Mouse (Mus musculus): ENCODE measurements around the gene Cuedc2. TPM values are rescaled to one million over a fixed set of nuclear protein-coding genes. Genes with fewer than 3 reads are reported as not detected.

Gene Cuedc2
- 263 and 274 TPM in 2 replicates for polyA plus RNA-seq (2014; fragmentation: Nextera tagmentation; extraction: Ambion mirVana)

GRCm38 (mm10) chr19:46338331-46338936 is at the start of gene Cuedc2:
Cuedc2 (minus strand) TSS chr19:46338702.
- Histone ChIP-seq H3K36me3 (ENCODE audit: control insufficient read depth, insufficient read depth, low read length) (no peaks in the 10 kb centered on the region), H3K4me1 (ENCODE audit: control insufficient read depth, insufficient read depth, low read length) (peaks cover 7% of the 10 kb centered on the region), H3K4me3 (ENCODE audit: low read depth, low read length) (peak within 1 kb of the TSS; percentile 72), H3K27ac (ENCODE audit: low read depth, low read length) (peak within 1 kb of the TSS; percentile 39; the same call in 1 of the 2 replicates), H3K27me3 (ENCODE audit: control insufficient read depth, insufficient read depth, low read length) (no peaks in the 10 kb centered on the region), H3K9ac (ENCODE audit: low read length) (peak within 1 kb of the TSS; percentile 81), H3K9me3 (ENCODE audit: control insufficient read depth, low read length) (no peaks in the 10 kb centered on the region), H3K4me2 (ENCODE audit: low read depth) (peak within 1 kb of the TSS; percentile 79)
- under 1% methylated on average over 31 of the region's 31 CpGs for WGBS
- ATAC-seq (ENCODE audit: insufficient read depth, low FRiP score, low TSS enrichment) (peak; percentile 88), DNase-seq (ENCODE audit: low spot score) (peak; percentile 97)

GRCm38 (mm10) chr19:46382275-46382674 is 43.8 kb upstream of the Cuedc2 start:
- no peak overlapping the region for H3K4me2 ChIP-seq (ENCODE audit: low read depth)
- no peaks in the 10 kb centered on the region for H3K9me3 ChIP-seq (ENCODE audit: control insufficient read depth, low read length)
- H3K27me3 ChIP-seq (ENCODE audit: control insufficient read depth, insufficient read depth, low read length) = no peaks in the 10 kb centered on the region
- H3K4me1 ChIP-seq (ENCODE audit: control insufficient read depth, insufficient read depth, low read length) = no peaks in the 10 kb centered on the region
- DNase-seq (ENCODE audit: low spot score) (no peak), ATAC-seq (ENCODE audit: insufficient read depth, low FRiP score, low TSS enrichment) (no peak)
- peaks cover 35% of the 10 kb centered on the region for H3K36me3 ChIP-seq (ENCODE audit: control insufficient read depth, insufficient read depth, low read length)
- 89% methylated on average over 9 of the region's 9 CpGs for WGBS
- no peak overlapping the region for H3K9ac ChIP-seq (ENCODE audit: low read length)
- H3K4me3 ChIP-seq (ENCODE audit: low read depth, low read length) = no peak overlapping the region
- H3K27ac ChIP-seq (ENCODE audit: low read depth, low read length) = no peak overlapping the region

- Histone ChIP-seq H3K4me1 (ENCODE audit: control insufficient read depth, insufficient read depth, low read length) (no peaks in the 10 kb centered on the region), H3K4me3 (ENCODE audit: low read depth, low read length) (no peak overlapping the region), H3K36me3 (ENCODE audit: control insufficient read depth, insufficient read depth, low read length) (peaks cover 11% of the 10 kb centered on the region), H3K4me2 (ENCODE audit: low read depth) (no peak overlapping the region), H3K9ac (ENCODE audit: low read length) (no peak overlapping the region), H3K27ac (ENCODE audit: low read depth, low read length) (no peak overlapping the region), H3K9me3 (ENCODE audit: control insufficient read depth, low read length) (no peaks in the 10 kb centered on the region), H3K27me3 (ENCODE audit: control insufficient read depth, insufficient read depth, low read length) (no peaks in the 10 kb centered on the region)
- ATAC-seq (ENCODE audit: insufficient read depth, low FRiP score, low TSS enrichment) = no peak
- 76% methylated on average over 4 of the region's 4 CpGs for WGBS
- no peak for DNase-seq (ENCODE audit: low spot score)
These were observed 37.4 kb upstream of the Cuedc2 start for GRCm38 (mm10) chr19:46375891-46376290.

GRCm38 (mm10) chr19:46375489-46375888 is 37.0 kb upstream of the Cuedc2 start:
- peaks cover 9% of the 10 kb centered on the region for H3K36me3 ChIP-seq (ENCODE audit: control insufficient read depth, insufficient read depth, low read length)
- no peaks in the 10 kb centered on the region for H3K4me1 ChIP-seq (ENCODE audit: control insufficient read depth, insufficient read depth, low read length)
- H3K4me2 ChIP-seq (ENCODE audit: low read depth) = no peak overlapping the region
- H3K27me3 ChIP-seq (ENCODE audit: control insufficient read depth, insufficient read depth, low read length) = no peaks in the 10 kb centered on the region
- no peak for ATAC-seq (ENCODE audit: insufficient read depth, low FRiP score, low TSS enrichment)
- no peak overlapping the region for H3K27ac ChIP-seq (ENCODE audit: low read depth, low read length)
- no peak for DNase-seq (ENCODE audit: low spot score)
- H3K4me3 ChIP-seq (ENCODE audit: low read depth, low read length) = no peak overlapping the region
- no peak overlapping the region for H3K9ac ChIP-seq (ENCODE audit: low read length)
- WGBS = 76% methylated on average over 5 of the region's 5 CpGs
- no peaks in the 10 kb centered on the region for H3K9me3 ChIP-seq (ENCODE audit: control insufficient read depth, low read length)

- 50% methylated on average over 21 of the region's 21 CpGs for WGBS
- no peak overlapping the region for H3K27ac ChIP-seq (ENCODE audit: low read depth, low read length)
These were observed 36.1 kb upstream of the Cuedc2 start for GRCm38 (mm10) chr19:46374477-46375088.

GRCm38 (mm10) chr19:46369204-46369603 is 30.7 kb upstream of the Cuedc2 start:
- ATAC-seq (ENCODE audit: insufficient read depth, low FRiP score, low TSS enrichment) = no peak
- WGBS = 35% methylated on average over 4 of the region's 4 CpGs
- H3K4me2 ChIP-seq (ENCODE audit: low read depth) = no peak overlapping the region
- H3K9me3 ChIP-seq (ENCODE audit: control insufficient read depth, low read length) = no peaks in the 10 kb centered on the region
- H3K27me3 ChIP-seq (ENCODE audit: control insufficient read depth, insufficient read depth, low read length) = no peaks in the 10 kb centered on the region
- no peaks in the 10 kb centered on the region for H3K4me1 ChIP-seq (ENCODE audit: control insufficient read depth, insufficient read depth, low read length)
- peak; percentile 37 for DNase-seq (ENCODE audit: low spot score)
- no peak overlapping the region for H3K27ac ChIP-seq (ENCODE audit: low read depth, low read length)
- H3K4me3 ChIP-seq (ENCODE audit: low read depth, low read length) = no peak overlapping the region
- H3K9ac ChIP-seq (ENCODE audit: low read length) = no peak overlapping the region
- H3K36me3 ChIP-seq (ENCODE audit: control insufficient read depth, insufficient read depth, low read length) = no peaks in the 10 kb centered on the region

More at GRCm38 (mm10) chr19:46374477-46375088, 36.1 kb upstream of the Cuedc2 start:
- H3K36me3 ChIP-seq (ENCODE audit: control insufficient read depth, insufficient read depth, low read length) = peaks cover 6% of the 10 kb centered on the region
- H3K4me3 ChIP-seq (ENCODE audit: low read depth, low read length) = no peak overlapping the region
- H3K4me2 ChIP-seq (ENCODE audit: low read depth) = no peak overlapping the region
- H3K9me3 ChIP-seq (ENCODE audit: control insufficient read depth, low read length) = no peaks in the 10 kb centered on the region
- ATAC-seq (ENCODE audit: insufficient read depth, low FRiP score, low TSS enrichment) (no peak), DNase-seq (ENCODE audit: low spot score) (no peak)
- H3K27me3 ChIP-seq (ENCODE audit: control insufficient read depth, insufficient read depth, low read length) = no peaks in the 10 kb centered on the region
- no peaks in the 10 kb centered on the region for H3K4me1 ChIP-seq (ENCODE audit: control insufficient read depth, insufficient read depth, low read length)
- no peak overlapping the region for H3K9ac ChIP-seq (ENCODE audit: low read length)

DNA sequence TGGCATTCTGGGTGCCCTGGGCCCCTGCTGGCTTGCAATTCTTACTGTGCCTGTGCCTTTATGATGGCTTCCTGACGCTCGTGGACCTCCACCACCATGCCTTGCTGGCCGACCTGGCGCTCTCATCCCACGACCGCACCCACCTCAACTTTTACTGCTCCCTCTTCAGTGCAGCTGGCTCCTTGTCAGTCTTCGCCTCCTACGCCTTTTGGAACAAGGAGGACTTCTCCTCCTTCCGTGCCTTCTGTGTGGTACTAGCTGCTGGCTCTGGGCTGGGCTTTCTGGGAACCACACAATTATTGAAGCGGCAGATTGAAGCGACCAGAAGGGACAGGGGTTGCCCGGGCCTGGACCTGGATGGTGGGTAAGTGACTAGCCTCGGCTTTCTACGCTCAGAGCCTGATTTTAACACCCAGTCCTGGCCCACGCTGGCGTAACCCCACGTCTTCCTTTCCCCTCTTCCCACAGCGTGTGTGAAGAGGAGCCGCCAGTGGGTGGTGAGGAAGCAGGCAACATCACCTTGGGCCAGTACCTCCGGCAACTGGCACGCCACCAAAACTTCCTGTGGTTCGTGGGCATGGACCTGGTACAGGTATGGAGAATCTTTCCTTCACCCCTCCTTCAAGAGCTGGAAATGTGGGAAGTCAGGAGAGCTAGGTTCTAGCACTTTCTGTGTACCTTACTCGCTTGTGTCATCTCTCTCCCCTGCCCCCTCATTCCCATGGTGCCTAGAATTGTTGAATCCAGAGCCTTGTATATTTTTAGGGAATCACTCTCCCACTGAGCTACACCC is 29.5 kb upstream of the Cuedc2 start:
- no peaks in the 10 kb centered on the region for H3K9me3 ChIP-seq (ENCODE audit: control insufficient read depth, low read length)
- no peak overlapping the region for H3K4me3 ChIP-seq (ENCODE audit: low read depth, low read length)
- DNase-seq (ENCODE audit: low spot score) (no peak), ATAC-seq (ENCODE audit: insufficient read depth, low FRiP score, low TSS enrichment) (no peak)
- H3K4me2 ChIP-seq (ENCODE audit: low read depth) = no peak overlapping the region
- no peak overlapping the region for H3K9ac ChIP-seq (ENCODE audit: low read length)
- no peak overlapping the region for H3K27ac ChIP-seq (ENCODE audit: low read depth, low read length)
- H3K4me1 ChIP-seq (ENCODE audit: control insufficient read depth, insufficient read depth, low read length) = no peaks in the 10 kb centered on the region
- no peaks in the 10 kb centered on the region for H3K36me3 ChIP-seq (ENCODE audit: control insufficient read depth, insufficient read depth, low read length)
- no peaks in the 10 kb centered on the region for H3K27me3 ChIP-seq (ENCODE audit: control insufficient read depth, insufficient read depth, low read length)
- 87% methylated on average over 22 of the region's 23 CpGs for WGBS

GRCm38 (mm10) chr19:46363294-46364009 is 24.9 kb upstream of the Cuedc2 start:
- DNase-seq (ENCODE audit: low spot score) (no peak), ATAC-seq (ENCODE audit: insufficient read depth, low FRiP score, low TSS enrichment) (no peak)
- peaks cover 1% of the 10 kb centered on the region; the same call in 1 of the 2 replicates for H3K27me3 ChIP-seq (ENCODE audit: control insufficient read depth, insufficient read depth, low read length)
- H3K36me3 ChIP-seq (ENCODE audit: control insufficient read depth, insufficient read depth, low read length) = no peaks in the 10 kb centered on the region
- no peaks in the 10 kb centered on the region for H3K4me1 ChIP-seq (ENCODE audit: control insufficient read depth, insufficient read depth, low read length)
- H3K4me2 ChIP-seq (ENCODE audit: low read depth) = no peak overlapping the region
- H3K9me3 ChIP-seq (ENCODE audit: control insufficient read depth, low read length) = no peaks in the 10 kb centered on the region
- no peak overlapping the region for H3K9ac ChIP-seq (ENCODE audit: low read length)
- H3K4me3 ChIP-seq (ENCODE audit: low read depth, low read length) = no peak overlapping the region
- WGBS = 87% methylated on average over 11 of the region's 11 CpGs
- no peak overlapping the region for H3K27ac ChIP-seq (ENCODE audit: low read depth, low read length)
